Mouse (Mus musculus) embryonic fibroblast, embryonic 13.5 days (primary cell): Measurements from ENCODE around the gene Pkm.

Experiments
- CTCF ChIP-seq: IDR thresholded peaks from 2 replicates; pipeline ENCODE4 v1.5.1; 2011; ENCODE audit warnings: mild to moderate bottlenecking, control low read depth, low read length, moderate library complexity, borderline replicate concordance; ENCODE audit not compliant: insufficient read depth
- POLR2A ChIP-seq: IDR thresholded peaks from 2 replicates; pipeline ENCODE4 v1.6.1; 2011; ENCODE audit warnings: low read depth, mild to moderate bottlenecking, control low read depth, low read length, moderate library complexity

GRCm38 (mm10) chr9:59673427-59673826 lies 17.3 kb downstream of the Pkm start:
- no peak for TF ChIP-seq CTCF
- TF ChIP-seq POLR2A, result no peak
